Mouse (Mus musculus) left cerebral cortex, postnatal 36 days (tissue): ENCODE measurements at regions not wholly inside any gene's neighbourhood (a gene's known extent, or its start where the extent isn't known, plus 50 kb on each side); places are given as distances from the start of the nearest gene placed in this dataset.

Source experiments
- DNase-seq, 2 experiments: peaks; one replicate each; pipeline ENCODE4 v3.0.0; 2021 to 2022; ENCODE audit warnings: low spot score in 2 of 2, mixed read lengths in 1 of 2
- intact Hi-C: fragments of 180-260 bp; cut with DNase I; formaldehyde crosslinking; loops from one replicate; pipeline ENCODE4 v1.15.1; 2025

- DNase-seq: peak; percentile 29
- intact Hi-C loops: no loop called here
Observed at GRCm38 (mm10) chr2:84549626-84550025, 73.1 kb upstream of the Tfpi start.

- DNase-seq: no peak
- intact Hi-C loops: no loop called here
Observed at GRCm38 (mm10) chr2:84548625-84549024, 72.0 kb upstream of the Tfpi start.

- intact Hi-C loops: no loop called here
- no peak for DNase-seq
Observed at GRCm38 (mm10) chr2:84545676-84546075, 69.1 kb upstream of the Tfpi start.

GRCm38 (mm10) chr2:84544739-84545138, 68.2 kb upstream of the Tfpi start:
- intact Hi-C loops: no loop called here
- DNase-seq: no peak

GRCm38 (mm10) chr2:84544146-84544545, 67.6 kb upstream of the Tfpi start:
- intact Hi-C loops: no loop called here
- DNase-seq: no peak

GRCm38 (mm10) chr2:84541440-84541839, 64.9 kb upstream of the Tfpi start:
- DNase-seq: no peak
- intact Hi-C loops: no loop called here

GRCm38 (mm10) chr2:84539096-84539495, 62.5 kb upstream of the Tfpi start:
- intact Hi-C loops: no loop called here
- DNase-seq: no peak

- intact Hi-C loops: no loop called here
Observed at GRCm38 (mm10) chr2:84537957-84538356, 61.4 kb upstream of the Tfpi start.

GRCm38 (mm10) chr2:84531215-84531614, 54.6 kb upstream of the Tfpi start:
- DNase-seq: no peak
- intact Hi-C loops: no loop called here

More at GRCm38 (mm10) chr2:84537957-84538356, 61.4 kb upstream of the Tfpi start:
- no peak for DNase-seq

- intact Hi-C loops: no loop called here
- DNase-seq: no peak
Observed at GRCm38 (mm10) chr2:84528847-84529775, 52.5 kb upstream of the Tfpi start.
